Mouse (Mus musculus) midbrain, embryonic 14.5 days (tissue): Measurements from ENCODE around the gene Mterf1b. TPM values are rescaled to one million over a fixed set of nuclear protein-coding genes. Genes with fewer than 3 reads are reported as not detected.
"Not testable (repeated sequence)": the region's sequence is repeated elsewhere in the genome, so short reads cannot be mapped to it uniquely, and the experiment has no call there.

Experiments used
- ATAC-seq: fragments of 200-750 bp; cut with Nextera tagmentation; 2 replicates; pipeline ENCODE4 v1.8.0; 2017; ENCODE audit warnings: moderate number of reproducible peaks, moderate library complexity; ENCODE audit not compliant: low FRiP score, low TSS enrichment
- DNase-seq: peaks from one replicate; pipeline ENCODE4 v3.0.0-alpha.2; 2015
- H3K27ac ChIP-seq: fragments of 300-500 bp; sonication (generic); replicated peaks from 2 replicates; pipeline ENCODE4 v1.5.1; 2014; ENCODE audit warnings: mild to moderate bottlenecking, low read depth, low read length, moderate library complexity
- H3K27me3 ChIP-seq: fragments of 300-500 bp; sonication (generic); 2 replicates; pipeline ENCODE4 v1.6.1; 2014; ENCODE audit warnings: low read length, control low read depth, mixed read lengths; ENCODE audit not compliant: control insufficient read depth, insufficient read depth
- H3K36me3 ChIP-seq: fragments of 300-500 bp; sonication (generic); 2 replicates; pipeline ENCODE4 v1.6.1; 2014; ENCODE audit warnings: low read length, control low read depth; ENCODE audit not compliant: control insufficient read depth, insufficient read depth
- H3K4me1 ChIP-seq: fragments of 300-500 bp; sonication (generic); 2 replicates; pipeline ENCODE4 v1.6.1; 2014; ENCODE audit warnings: mild to moderate bottlenecking, antibody characterized with exemption, low read length, control low read depth; ENCODE audit not compliant: control insufficient read depth, insufficient read depth
- H3K4me2 ChIP-seq: fragments of 300-500 bp; sonication (generic); 2 replicates; pipeline ENCODE4 v1.6.1; 2014; ENCODE audit warnings: mild to moderate bottlenecking, low read length, moderate library complexity
- H3K4me3 ChIP-seq: fragments of 300-500 bp; sonication (generic); replicated peaks from 2 replicates; pipeline ENCODE4 v1.5.1; 2014; ENCODE audit warnings: low read depth, low read length
- H3K9ac ChIP-seq: fragments of 300-500 bp; sonication (generic); replicated peaks from 2 replicates; pipeline ENCODE4 v1.6.1; 2014; ENCODE audit warnings: mild to moderate bottlenecking, low read length, moderate library complexity
- H3K9me3 ChIP-seq: fragments of 300-500 bp; sonication (generic); 2 replicates; pipeline ENCODE4 v1.6.1; 2016; ENCODE audit warnings: low read length, control low read depth, mixed read lengths; ENCODE audit not compliant: control insufficient read depth
- WGBS: fragments of 180-500 bp; shearing (Covaris S2); extraction: QIAGEN DNeasy Blood & Tissue Kit; methylation state at CpG from one replicate; pipeline ENCODE4 v1.1.7; 2014; 5-methylcytosine and 5-hydroxymethylcytosine counted together
- polyA plus RNA-seq: library from polyadenylated mRNA; unstranded; fragments of >200 nt; fragmentation: Nextera tagmentation; extraction: Ambion mirVana; gene quantifications from 2 replicates; pipeline ENCODE4 v1.2.1, GENCODE M21; 2014

Mterf1b gene
- 2.7 and 3.8 TPM in 2 replicates for polyA plus RNA-seq

DNA sequence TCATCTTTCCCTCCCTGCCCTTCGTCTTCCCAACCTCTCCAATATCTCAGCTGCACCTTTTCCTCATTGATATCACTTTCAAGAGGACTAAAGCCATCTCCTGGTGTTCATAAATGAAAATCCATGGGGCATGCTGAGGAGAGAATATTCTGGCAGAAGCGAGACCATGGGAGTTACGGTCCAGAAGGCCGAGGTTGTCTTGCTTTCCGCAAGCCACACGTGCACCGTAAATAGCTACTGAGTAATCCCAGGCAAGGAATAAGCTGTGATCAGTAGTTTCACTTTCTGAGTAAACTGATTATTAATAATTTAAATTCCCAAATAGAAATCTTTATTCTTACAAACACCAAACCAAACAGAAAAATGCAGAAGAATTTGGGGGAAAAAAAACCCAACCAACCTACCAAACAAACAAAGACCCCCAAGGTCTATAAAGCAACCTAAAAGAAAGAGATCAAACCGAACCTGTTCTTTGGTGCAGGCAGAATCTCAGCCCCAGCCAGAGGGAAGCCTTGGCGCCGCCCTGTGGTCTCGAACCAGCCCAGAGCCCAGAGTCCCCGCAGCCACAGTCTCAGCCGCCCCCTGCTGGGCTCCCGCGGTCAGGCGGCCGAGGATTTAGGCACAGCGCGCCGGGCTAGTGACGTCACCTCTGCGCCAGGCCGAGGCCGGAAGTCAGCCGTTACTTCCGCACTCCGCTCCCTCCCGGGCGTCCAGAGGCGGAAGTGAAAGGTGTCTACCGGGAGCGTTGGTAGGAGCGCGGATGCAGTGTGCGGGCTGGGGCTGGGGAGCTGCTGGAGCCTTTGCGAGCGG lies at the start of gene Mterf1b:
Gene Mterf1b, plus strand, starts transcription at position 697 of the 810 bp plus-strand sequence.
- not testable (repeated sequence) for H3K27ac ChIP-seq, H3K4me1 ChIP-seq, H3K27me3 ChIP-seq, H3K9me3 ChIP-seq, H3K36me3 ChIP-seq
- ATAC-seq, result peak; percentile 98
- Histone ChIP-seq H3K4me3 (peak within 1 kb of the TSS; percentile 40), H3K4me2 (peak within 1 kb of the TSS; percentile 74), H3K9ac (peak within 1 kb of the TSS; percentile 42; the same call in 1 of the 2 replicates)
- 63% methylated on average over 11 of the region's 37 CpGs for WGBS
- DNase-seq, result peak; percentile 37

- not testable (repeated sequence) for H3K9ac ChIP-seq, DNase-seq, H3K27ac ChIP-seq, H3K9me3 ChIP-seq, H3K4me3 ChIP-seq, H3K27me3 ChIP-seq, ATAC-seq, H3K4me2 ChIP-seq, H3K4me1 ChIP-seq, H3K36me3 ChIP-seq
- WGBS, result 90% methylated on average over 4 of the region's 5 CpGs
Observed at GRCm38 (mm10) chr5:4159418-4160071, 32.6 kb upstream of the Mterf1b start.

GRCm38 (mm10) chr5:4161554-4161953 lies 30.6 kb upstream of the Mterf1b start:
- Histone ChIP-seq H3K4me2 (no peak overlapping the region), H3K27ac (no peak overlapping the region), H3K9me3 (no peaks in the 10 kb centered on the region), H3K36me3 (no peaks in the 10 kb centered on the region), H3K27me3 (no peaks in the 10 kb centered on the region), H3K4me3 (no peak overlapping the region), H3K4me1 (no peaks in the 10 kb centered on the region), H3K9ac (no peak overlapping the region)
- DNase-seq (no peak), ATAC-seq (no peak)
- 87% methylated on average over 3 of the region's 3 CpGs for WGBS

DNA sequence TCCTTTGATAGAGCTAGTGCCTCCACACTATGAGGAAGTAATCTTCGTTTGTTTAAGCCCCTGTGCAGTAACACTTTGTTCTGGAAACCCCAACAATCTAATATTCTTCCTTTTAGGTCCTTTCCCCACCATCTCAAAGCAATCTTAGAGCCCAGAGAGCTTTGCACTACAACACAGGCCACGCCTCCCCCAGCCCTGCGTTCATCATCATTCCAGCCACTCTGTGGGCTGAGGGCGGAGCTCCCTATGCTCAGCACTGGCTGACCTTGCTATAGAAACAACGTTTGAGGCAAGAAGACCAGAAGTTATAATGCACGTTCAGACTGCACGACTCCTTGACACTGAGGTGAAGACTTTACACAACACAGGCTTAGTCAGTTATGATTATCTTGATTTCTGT lies 29.7 kb upstream of the Mterf1b start:
- DNase-seq, result no peak
- Histone ChIP-seq H3K4me3 (no peak overlapping the region), H3K9me3 (no peaks in the 10 kb centered on the region), H3K27me3 (no peaks in the 10 kb centered on the region), H3K4me2 (no peak overlapping the region), H3K9ac (no peak overlapping the region), H3K4me1 (no peaks in the 10 kb centered on the region), H3K36me3 (no peaks in the 10 kb centered on the region), H3K27ac (no peak overlapping the region)
- 64% methylated on average over 7 of the region's 7 CpGs for WGBS
- no peak for ATAC-seq

DNA sequence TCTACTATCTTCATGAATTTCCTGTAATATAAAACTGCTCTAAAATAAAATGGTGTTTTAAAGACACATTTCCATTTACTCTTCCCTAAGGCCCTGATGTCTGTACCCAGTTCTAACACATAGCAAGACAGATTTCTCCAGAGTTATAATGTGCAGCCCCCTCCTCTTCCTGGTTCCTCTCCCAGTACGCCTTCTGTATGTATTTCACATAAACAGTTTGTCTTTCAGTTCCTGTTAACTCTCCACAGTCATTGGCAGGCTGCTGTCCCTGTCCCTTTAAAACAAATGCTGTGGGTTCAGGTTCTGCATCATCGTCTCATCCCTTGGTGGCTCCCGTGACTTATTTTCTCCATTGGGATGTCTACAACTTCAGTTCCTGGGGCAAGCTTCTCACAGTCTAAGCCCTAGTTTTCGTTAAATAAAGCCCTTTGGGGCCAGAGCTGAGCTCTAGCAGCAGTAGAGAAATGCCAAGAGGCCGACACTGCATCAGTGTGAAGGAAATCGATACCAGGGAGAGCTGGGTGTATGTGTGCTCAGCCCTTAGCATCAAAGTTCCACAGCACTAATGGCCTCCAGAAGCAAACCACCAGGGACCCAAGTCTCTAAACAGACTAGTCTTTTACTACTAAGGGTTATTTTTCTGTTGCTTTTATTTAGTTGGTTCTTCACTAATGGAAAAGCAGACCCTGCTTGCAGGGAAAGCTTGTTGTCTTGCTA lies 24.2 kb upstream of the Mterf1b start:
- H3K27ac ChIP-seq, H3K27me3 ChIP-seq, H3K9me3 ChIP-seq, H3K36me3 ChIP-seq, H3K9ac ChIP-seq, ATAC-seq, H3K4me2 ChIP-seq, H3K4me1 ChIP-seq, H3K4me3 ChIP-seq: not testable (repeated sequence)
- WGBS, result 70% methylated on average over 6 of the region's 6 CpGs
- peak; percentile 9 for DNase-seq

- H3K27ac ChIP-seq, H3K36me3 ChIP-seq: not testable (repeated sequence)
- 58% methylated on average over 4 of the region's 4 CpGs for WGBS
Observed at GRCm38 (mm10) chr5:4168530-4168926, 23.6 kb upstream of the Mterf1b start.

GRCm38 (mm10) chr5:4176421-4176820 lies 15.7 kb upstream of the Mterf1b start:
- not testable (repeated sequence) for H3K36me3 ChIP-seq, H3K4me3 ChIP-seq, H3K27me3 ChIP-seq, H3K4me2 ChIP-seq, H3K27ac ChIP-seq, H3K9ac ChIP-seq, ATAC-seq, H3K4me1 ChIP-seq, H3K9me3 ChIP-seq, DNase-seq
- 87% methylated on average over 3 of the region's 3 CpGs for WGBS

More at GRCm38 (mm10) chr5:4168530-4168926, 23.6 kb upstream of the Mterf1b start:
- peak; percentile 18 for DNase-seq
- H3K9me3 ChIP-seq, H3K4me2 ChIP-seq, H3K9ac ChIP-seq, H3K27me3 ChIP-seq, H3K4me1 ChIP-seq, H3K4me3 ChIP-seq, ATAC-seq: not testable (repeated sequence)

DNA sequence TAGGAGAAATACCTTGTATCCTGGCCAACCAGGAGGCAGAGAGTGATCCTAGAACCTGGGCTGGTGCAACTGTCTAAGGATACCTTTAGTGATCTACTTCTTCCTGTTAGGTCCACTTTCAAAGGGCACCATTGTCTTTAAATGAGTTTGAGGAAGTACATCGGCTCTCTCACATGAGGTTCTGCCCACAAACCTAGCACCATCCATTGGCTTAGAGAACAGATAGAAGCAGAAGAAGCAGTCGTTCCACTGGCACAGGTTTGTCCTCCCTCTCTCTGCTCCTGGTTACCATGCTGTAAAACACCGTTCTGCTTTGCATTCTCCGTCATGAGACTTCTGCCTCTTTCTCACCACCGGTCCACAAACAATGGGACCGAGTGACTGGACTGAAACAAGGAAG lies 12.8 kb upstream of the Mterf1b start:
- Histone ChIP-seq H3K9me3 (no peaks in the 10 kb centered on the region), H3K27me3 (no peaks in the 10 kb centered on the region), H3K4me1 (no peaks in the 10 kb centered on the region), H3K4me2 (no peak overlapping the region), H3K4me3 (no peak overlapping the region), H3K27ac (no peak overlapping the region), H3K9ac (no peak overlapping the region), H3K36me3 (no peaks in the 10 kb centered on the region)
- WGBS, result 90% methylated on average over 6 of the region's 6 CpGs
- no peak for ATAC-seq
- DNase-seq, result no peak
